Mouse (Mus musculus): ENCODE results near the gene Cfap43.

The Cfap43 gene

DNA sequence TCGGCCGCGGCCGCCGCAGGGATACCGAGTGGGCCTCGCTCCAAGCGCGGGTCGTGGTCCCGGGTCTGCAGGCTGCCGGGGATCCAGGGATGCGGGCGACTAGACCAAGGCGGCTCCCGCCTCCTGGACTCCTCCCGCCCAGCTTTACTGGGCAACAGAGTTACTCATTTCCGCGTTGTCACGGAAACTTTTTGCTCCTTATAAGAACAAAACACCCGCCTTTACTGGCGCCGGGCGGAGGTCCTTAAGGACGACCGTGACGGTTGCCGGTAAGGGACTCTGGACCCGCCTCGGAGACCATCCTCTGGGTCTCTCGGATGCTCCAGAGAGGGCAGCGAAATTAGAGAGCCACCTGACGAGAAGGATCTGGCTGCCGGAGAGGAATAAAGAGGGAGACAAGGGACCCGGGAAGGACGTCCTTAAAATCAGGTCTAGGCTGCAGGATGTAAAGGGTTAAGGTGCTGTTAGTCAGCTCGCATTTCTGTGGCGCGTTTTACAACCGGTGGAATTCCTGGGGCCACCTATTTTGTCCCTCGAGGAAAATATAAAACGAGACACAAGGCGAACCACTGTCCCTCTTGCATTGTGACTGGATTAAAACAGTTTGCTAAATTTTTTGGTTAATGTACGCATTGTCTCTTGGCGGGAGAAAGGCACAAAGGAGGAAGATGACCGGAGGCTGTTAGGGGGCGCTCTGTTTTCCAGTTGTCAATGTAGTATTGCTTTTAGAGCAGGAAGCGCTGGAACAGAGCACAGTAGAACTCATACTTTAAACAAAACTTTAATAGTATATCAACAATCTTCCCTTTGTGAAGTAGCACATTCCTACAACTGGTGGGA lies at the start of gene Cfap43, which contains the start of gene Itprip:
TSS of gene Cfap43 (minus strand) at position 162 of the 840 bp plus-strand sequence.
TSS of gene Itprip (minus strand) at position 174 of the 840 bp plus-strand sequence.
- peak; percentile 99 for DNase-seq

DNA sequence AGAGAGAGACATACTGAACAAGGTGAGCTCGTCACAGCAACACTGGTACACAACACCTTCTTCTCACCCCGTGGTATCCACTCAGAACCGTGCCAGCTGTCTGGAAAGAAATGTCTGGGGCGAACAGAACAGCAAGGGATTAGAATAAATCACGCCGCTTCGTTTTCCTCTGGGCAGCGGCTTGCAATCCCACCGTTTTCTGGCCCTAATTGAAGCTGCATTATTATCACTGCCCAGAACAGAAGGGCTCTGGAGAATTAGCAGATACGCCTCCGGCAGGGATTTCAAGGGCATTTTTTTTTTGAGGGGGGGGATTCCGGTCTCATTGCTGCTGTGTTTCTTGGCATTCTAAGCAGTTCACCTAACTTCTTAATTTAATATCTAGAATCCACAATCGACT lies 39.1 kb upstream of the Cfap43 start:
- peak; percentile 35 for DNase-seq

GRCm38 (mm10) chr19:47953169-47953568 lies 34.1 kb upstream of the Cfap43 start:
- DNase-seq: no peak

DNA sequence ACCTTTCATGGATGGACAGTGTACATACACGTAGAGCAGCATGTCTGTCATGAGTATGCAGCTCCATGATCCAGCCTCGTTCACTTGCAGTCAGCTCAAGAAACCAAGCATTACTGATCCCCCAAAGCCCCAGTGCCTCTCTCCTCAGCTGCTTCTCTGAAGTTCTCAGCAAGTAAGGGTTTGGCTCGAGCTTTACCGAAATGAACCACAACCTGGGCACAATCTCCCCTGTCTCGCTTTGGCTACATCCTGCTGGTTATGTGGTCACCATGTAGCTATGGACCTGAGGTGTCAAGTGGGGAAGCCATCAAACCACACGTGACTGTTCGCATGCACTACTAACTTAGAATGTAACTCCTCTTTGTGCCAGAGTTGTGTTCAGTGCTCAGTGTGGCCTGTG lies 31.9 kb upstream of the Cfap43 start:
- peak; percentile 63 for DNase-seq

GRCm38 (mm10) chr19:47946821-47947465 lies 27.9 kb upstream of the Cfap43 start:
- peak; percentile 61 for DNase-seq

DNA sequence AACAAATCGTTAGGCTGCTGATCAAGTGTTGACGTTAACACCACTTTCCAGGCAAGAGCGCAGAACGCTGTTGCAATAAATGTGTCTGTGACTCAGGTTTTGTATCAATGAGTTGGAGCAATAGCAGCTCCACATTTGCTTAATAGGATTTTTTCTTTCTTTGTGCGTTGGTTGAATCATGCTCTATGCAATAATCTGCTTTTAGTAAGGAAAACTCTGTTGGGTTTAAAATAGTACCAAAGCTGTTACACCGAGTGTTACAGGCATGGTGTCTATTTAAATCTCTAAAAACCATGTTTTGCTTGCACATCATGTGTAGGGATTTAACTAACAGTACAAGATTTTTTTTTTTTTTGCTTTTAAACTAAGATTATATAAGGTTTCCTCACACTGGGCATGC lies 20.3 kb upstream of the Cfap43 start:
- DNase-seq: peak; percentile 10

- DNase-seq: peak; percentile 92
Observed at GRCm38 (mm10) chr19:47937443-47938406, 18.6 kb upstream of the Cfap43 start, which contains the start of gene Cfap58. Gene Cfap58 (plus strand): TSS chr19:47937675.

- DNase-seq: peak; percentile 70
Observed at GRCm38 (mm10) chr19:47936938-47937337, 17.9 kb upstream of the Cfap43 start.

GRCm38 (mm10) chr19:47936490-47936889 lies 17.4 kb upstream of the Cfap43 start:
- DNase-seq: no peak

DNA sequence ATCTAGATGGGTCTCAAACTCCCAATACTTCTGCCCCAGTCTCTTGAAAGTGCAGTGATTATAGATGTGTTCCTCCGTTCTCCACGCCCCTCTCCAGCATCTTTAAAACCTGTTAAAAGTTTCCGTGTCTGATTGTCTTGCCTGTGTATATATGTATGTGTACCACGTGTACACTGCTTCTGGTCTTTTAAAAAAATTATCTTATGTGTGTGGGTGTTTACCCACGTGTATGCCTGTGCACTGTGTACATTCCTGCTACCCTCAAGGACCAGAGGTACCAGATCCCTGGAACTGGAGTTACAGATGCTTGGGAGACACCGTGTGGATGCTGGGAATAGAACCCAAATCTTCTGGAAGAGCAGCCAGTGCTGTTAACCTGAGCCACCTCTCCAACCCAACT lies 16.4 kb upstream of the Cfap43 start:
- DNase-seq: no peak

- peak; percentile 70 for DNase-seq
Observed at GRCm38 (mm10) chr19:47934636-47935238, 15.7 kb upstream of the Cfap43 start.

DNA sequence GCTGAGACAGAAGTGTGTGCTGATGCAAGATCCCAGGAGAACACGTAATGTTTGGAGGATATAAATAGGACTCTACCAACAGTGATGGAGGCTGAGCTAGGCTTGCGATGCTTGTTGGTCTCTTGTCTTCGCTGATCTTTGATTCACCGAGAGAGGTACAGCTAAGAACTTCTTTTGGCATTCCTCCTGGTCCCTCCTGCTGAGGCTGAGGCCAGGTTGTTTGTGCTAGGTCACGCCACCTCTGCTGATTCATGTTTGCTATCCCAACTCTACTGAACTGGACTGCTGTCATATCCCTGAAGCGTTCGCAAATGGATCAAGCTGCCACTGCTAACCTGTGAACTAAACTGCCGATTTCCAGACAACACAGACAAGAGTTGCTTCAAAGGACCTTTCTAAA lies 15.1 kb upstream of the Cfap43 start:
- peak; percentile 76 for DNase-seq

DNA sequence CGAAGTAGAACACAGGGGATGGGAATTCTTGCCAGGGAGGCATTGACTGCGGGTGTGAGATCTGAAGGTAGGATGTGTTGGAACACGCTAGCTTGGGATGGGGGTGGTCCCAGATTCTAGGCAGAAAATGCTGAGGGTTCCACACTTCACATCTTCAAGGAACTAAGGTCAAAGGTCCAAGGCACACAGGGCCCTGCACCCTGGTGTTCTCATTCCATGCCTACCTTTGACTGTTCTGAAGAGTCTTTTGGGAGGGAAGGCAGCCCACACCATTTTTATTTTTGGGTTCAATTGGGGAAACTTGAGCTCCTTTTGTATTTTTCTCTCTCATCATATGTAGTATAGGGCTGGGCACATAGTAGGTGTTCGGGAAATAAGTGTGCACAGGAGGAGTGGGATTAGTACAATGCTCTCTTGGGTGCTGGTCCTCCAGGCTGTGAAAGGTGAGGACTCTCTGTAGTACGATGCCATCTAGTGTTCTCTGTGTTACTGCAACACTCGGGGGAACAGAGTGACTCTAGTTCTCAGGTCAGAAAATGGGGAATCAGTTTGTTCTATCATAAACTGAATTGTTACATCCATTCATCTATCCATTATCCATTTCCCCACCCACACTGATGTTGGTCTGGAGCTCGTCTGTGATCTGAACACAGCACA lies 13.0 kb upstream of the Cfap43 start:
- DNase-seq: peak; percentile 90

- DNase-seq: no peak
Observed at GRCm38 (mm10) chr19:47929043-47929442, 10.0 kb upstream of the Cfap43 start.

DNA sequence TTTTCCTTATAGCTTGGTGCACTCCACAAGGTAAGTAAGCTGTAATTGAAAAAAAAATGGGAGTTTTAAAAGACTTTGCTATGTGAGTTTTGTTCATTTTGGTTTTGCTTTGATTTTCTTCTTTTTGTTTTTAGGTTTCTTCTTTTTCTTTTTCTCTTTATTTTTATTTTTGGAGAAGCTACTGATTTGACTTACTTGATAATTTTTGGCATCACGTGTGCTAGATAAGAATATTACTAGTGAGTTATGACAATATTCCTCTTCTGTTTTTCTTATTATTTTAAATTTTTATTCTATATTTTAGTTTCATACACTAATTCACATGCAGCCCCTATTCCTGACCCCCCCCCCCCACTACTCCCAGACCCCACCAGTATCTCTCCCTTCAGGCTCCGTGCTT lies 7.9 kb upstream of the Cfap43 start:
- DNase-seq: no peak

DNA sequence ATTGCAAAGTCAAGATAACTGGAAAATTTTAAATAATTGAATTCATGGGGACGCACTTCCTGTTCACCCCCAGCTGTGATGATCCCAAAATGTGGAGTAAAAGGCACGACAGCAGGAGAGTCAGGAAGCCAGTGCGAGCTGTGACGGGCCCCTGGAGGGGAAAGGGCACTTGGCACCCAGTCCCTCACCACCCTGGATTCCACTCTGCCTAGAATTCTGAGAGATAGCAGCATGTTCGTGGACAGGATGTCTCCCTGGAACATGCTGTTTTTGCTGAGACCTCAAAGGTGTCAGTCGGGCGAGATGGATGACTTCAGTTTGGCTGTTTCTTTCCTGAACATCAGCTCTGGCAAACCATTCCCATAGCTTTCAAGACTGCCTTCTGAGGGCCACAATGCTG lies 6.7 kb upstream of the Cfap43 start:
- DNase-seq: peak; percentile 87

- DNase-seq: peak; percentile 96
Observed at GRCm38 (mm10) chr19:47919966-47920375, 884 bp upstream of the Cfap43 start.

GRCm38 (mm10) chr19:47918455-47919101 lies 509 bp downstream of the Cfap43 start:
- DNase-seq: no peak

GRCm38 (mm10) chr19:47918016-47918415 lies 1.1 kb downstream of the Cfap43 start:
- peak; percentile 91 for DNase-seq

DNA sequence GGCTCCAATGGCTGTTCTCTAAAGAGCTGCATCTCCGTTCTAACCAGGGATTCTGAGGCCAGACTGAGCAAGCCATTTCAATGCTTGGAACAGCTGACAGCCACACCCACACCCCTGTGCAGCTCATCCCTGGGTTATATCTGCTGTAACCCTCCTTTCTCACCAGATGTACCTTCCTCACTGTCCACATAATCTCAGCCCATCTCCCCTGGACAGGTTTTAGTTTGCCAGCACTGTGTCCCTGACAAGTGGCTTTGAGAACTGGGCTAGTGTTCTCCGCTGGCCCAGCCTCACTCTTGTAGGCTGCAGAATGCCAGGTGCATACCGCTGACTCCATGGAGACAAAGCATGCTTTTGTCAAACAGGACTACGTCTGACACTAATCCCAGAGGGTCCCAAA lies 1.7 kb downstream of the Cfap43 start:
- peak; percentile 88 for DNase-seq

GRCm38 (mm10) chr19:47915251-47915650 lies 3.8 kb downstream of the Cfap43 start:
- no peak for DNase-seq
